Mouse (Mus musculus) liver, embryonic 15.5 days (tissue): ENCODE results near the gene AC124108.1. TPM values are rescaled to one million over a fixed set of nuclear protein-coding genes. Genes with fewer than 3 reads are reported as not detected.

Source experiments
- ATAC-seq: fragments of 200-750 bp; cut with Nextera tagmentation; 2 replicates; pipeline ENCODE4 v1.8.0; 2017; ENCODE audit warnings: moderate number of reproducible peaks, mild to moderate bottlenecking, moderate library complexity; ENCODE audit not compliant: insufficient read depth
- H3K27ac ChIP-seq: fragments of 300-500 bp; sonication (generic); replicated peaks from 2 replicates; pipeline ENCODE4 v1.5.1; 2015; ENCODE audit warnings: mild to moderate bottlenecking, inconsistent platforms
- H3K27me3 ChIP-seq: fragments of 300-500 bp; sonication (generic); 2 replicates; pipeline ENCODE4 v1.6.1; 2015; ENCODE audit warnings: mild to moderate bottlenecking, inconsistent platforms
- H3K36me3 ChIP-seq: fragments of 300-500 bp; sonication (generic); replicated peaks from 2 replicates; pipeline ENCODE4 v1.6.1; 2015; ENCODE audit warnings: moderate library complexity, mild to moderate bottlenecking, inconsistent platforms
- H3K4me1 ChIP-seq: fragments of 300-500 bp; sonication (generic); replicated peaks from 2 replicates; pipeline ENCODE4 v1.6.1; 2015; ENCODE audit warnings: inconsistent platforms
- H3K4me2 ChIP-seq: fragments of 300-500 bp; sonication (generic); 2 replicates; pipeline ENCODE4 v1.6.1; 2015; ENCODE audit warnings: moderate library complexity, mild to moderate bottlenecking, inconsistent platforms
- H3K4me3 ChIP-seq: fragments of 300-500 bp; sonication (generic); replicated peaks from 2 replicates; pipeline ENCODE4 v1.5.1; 2015; ENCODE audit warnings: mild to moderate bottlenecking, inconsistent platforms
- H3K9ac ChIP-seq: fragments of 300-500 bp; sonication (generic); 2 replicates; pipeline ENCODE4 v1.6.1; 2015; ENCODE audit warnings: moderate library complexity, mild to moderate bottlenecking, inconsistent platforms
- H3K9me3 ChIP-seq: fragments of 300-500 bp; sonication (generic); replicated peaks from 2 replicates; pipeline ENCODE4 v1.6.1; 2016; ENCODE audit warnings: inconsistent platforms
- WGBS: fragments of 180-500 bp; shearing (Covaris S2); methylation state at CpG from one replicate; pipeline ENCODE4 v1.1.7; 2015; ENCODE audit warnings: mixed read lengths; ENCODE audit not compliant: insufficient replicate concordance; 5-methylcytosine and 5-hydroxymethylcytosine counted together
- polyA plus RNA-seq: library from polyadenylated mRNA; unstranded; fragments of >200 nt; fragmentation: Nextera tagmentation; extraction: Ambion mirVana; gene quantifications from 2 replicates; pipeline ENCODE4 v1.2.1, GENCODE M21; 2015

Gene AC124108.1
- polyA plus RNA-seq, 1 experiment from 2014 or later, result not detected

GRCm38 (mm10) chr1:132195100-132195499, 3.8 kb downstream of the AC124108.1 start:
- Histone ChIP-seq H3K27ac (no peak overlapping the region), H3K27me3 (peaks cover 96% of the 10 kb centered on the region), H3K4me1 (peaks cover 9% of the 10 kb centered on the region), H3K9ac (no peak overlapping the region), H3K4me2 (no peak overlapping the region), H3K9me3 (no peaks in the 10 kb centered on the region), H3K4me3 (no peak overlapping the region), H3K36me3 (no peaks in the 10 kb centered on the region)
- no peak for ATAC-seq
- 55% methylated on average over 9 of the region's 9 CpGs for WGBS

GRCm38 (mm10) chr1:132195681-132196080, 4.4 kb downstream of the AC124108.1 start:
- no peaks in the 10 kb centered on the region for H3K9me3 ChIP-seq
- no peak overlapping the region for H3K4me3 ChIP-seq
- no peak for ATAC-seq
- WGBS, result 39% methylated on average over 5 of the region's 5 CpGs
- H3K27me3 ChIP-seq, result peaks cover 96% of the 10 kb centered on the region
- H3K27ac ChIP-seq, result no peak overlapping the region
- no peaks in the 10 kb centered on the region for H3K36me3 ChIP-seq
- H3K4me1 ChIP-seq, result peaks cover 3% of the 10 kb centered on the region
- H3K4me2 ChIP-seq, result no peak overlapping the region
- no peak overlapping the region for H3K9ac ChIP-seq

DNA sequence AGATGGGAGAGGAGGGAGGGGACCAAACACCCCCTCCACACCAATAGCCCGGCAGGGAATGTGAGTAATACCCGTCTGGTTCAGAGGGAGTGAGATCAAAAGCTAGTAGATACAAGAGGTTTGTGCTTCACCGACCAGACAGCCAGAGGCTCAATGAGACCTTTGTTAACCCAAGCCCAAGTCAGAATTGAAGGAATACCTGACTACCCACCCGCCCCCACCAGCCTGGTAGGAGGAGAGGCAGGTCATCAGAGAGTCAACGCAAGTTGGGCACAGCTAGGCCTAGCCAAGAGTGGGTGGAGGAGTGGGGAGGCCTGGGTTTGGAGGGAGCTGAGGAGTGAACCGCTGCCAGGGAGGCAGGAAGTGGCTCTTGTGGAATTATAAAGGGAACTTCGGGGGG, 5.1 kb downstream of the AC124108.1 start:
- WGBS, result 40% methylated on average over 7 of the region's 7 CpGs
- Histone ChIP-seq H3K27ac (no peak overlapping the region), H3K9ac (no peak overlapping the region), H3K4me3 (no peak overlapping the region), H3K36me3 (no peaks in the 10 kb centered on the region), H3K27me3 (peaks cover 96% of the 10 kb centered on the region), H3K4me2 (no peak overlapping the region), H3K9me3 (no peaks in the 10 kb centered on the region), H3K4me1 (no peaks in the 10 kb centered on the region; the same call in 1 of the 2 replicates)
- no peak for ATAC-seq

- no peak for ATAC-seq
- Histone ChIP-seq H3K9me3 (no peaks in the 10 kb centered on the region), H3K4me1 (no peaks in the 10 kb centered on the region), H3K4me2 (no peak overlapping the region), H3K27ac (no peak overlapping the region), H3K36me3 (no peaks in the 10 kb centered on the region), H3K4me3 (no peak overlapping the region), H3K9ac (no peak overlapping the region), H3K27me3 (peaks cover 94% of the 10 kb centered on the region)
- WGBS, result 16% methylated on average over 9 of the region's 9 CpGs
Measured at GRCm38 (mm10) chr1:132197666-132198065, 6.4 kb downstream of the AC124108.1 start.

DNA sequence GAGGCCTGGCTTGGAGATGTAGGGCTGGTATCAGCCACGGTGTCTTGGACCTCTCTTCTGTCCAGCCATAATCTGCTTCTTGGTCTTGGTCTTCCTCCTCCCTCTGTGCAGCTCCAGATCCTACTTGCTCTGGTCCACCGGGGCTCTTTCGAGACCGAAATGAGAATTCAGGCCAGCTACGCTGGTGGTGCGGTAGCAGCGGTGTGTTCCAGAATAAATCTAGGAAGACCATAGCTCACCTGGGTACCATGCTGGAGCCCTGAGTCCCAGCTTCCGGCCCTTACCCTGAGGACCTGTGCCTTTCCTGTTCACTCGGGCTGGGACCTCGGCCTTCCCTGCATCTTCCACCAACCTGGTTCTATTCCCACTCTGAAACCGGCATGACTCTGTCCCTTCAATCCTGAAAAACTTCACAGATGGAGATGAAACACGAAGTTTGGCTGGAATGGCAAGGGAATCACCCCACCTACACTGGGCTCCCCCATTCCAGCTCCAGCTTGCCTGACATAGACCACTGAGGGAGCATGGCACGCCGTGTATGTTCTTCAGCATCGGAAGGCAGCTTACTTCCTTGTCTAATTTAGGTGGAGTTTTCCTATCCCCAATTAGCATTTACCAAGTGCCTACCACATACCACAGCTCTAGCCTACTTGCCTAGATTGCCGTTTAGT, 7.3 kb downstream of the AC124108.1 start:
- no peaks in the 10 kb centered on the region for H3K9me3 ChIP-seq
- no peak overlapping the region for H3K4me2 ChIP-seq
- H3K36me3 ChIP-seq, result no peaks in the 10 kb centered on the region
- no peak overlapping the region for H3K27ac ChIP-seq
- H3K9ac ChIP-seq, result no peak overlapping the region
- H3K27me3 ChIP-seq, result peaks cover 93% of the 10 kb centered on the region
- no peak for ATAC-seq
- H3K4me1 ChIP-seq, result no peaks in the 10 kb centered on the region
- no peak overlapping the region for H3K4me3 ChIP-seq
- 66% methylated on average over 16 of the region's 16 CpGs for WGBS

GRCm38 (mm10) chr1:132199244-132199643, 8.0 kb downstream of the AC124108.1 start:
- no peak overlapping the region for H3K27ac ChIP-seq
- ATAC-seq, result no peak
- 55% methylated on average over 6 of the region's 6 CpGs for WGBS
- H3K9me3 ChIP-seq, result no peaks in the 10 kb centered on the region
- H3K4me2 ChIP-seq, result no peak overlapping the region
- H3K4me1 ChIP-seq, result no peaks in the 10 kb centered on the region
- H3K27me3 ChIP-seq, result peaks cover 91% of the 10 kb centered on the region
- no peak overlapping the region for H3K9ac ChIP-seq
- H3K4me3 ChIP-seq, result no peak overlapping the region
- no peaks in the 10 kb centered on the region for H3K36me3 ChIP-seq

GRCm38 (mm10) chr1:132199934-132200333, 8.7 kb downstream of the AC124108.1 start:
- Histone ChIP-seq H3K4me3 (no peak overlapping the region), H3K9ac (no peak overlapping the region), H3K36me3 (no peaks in the 10 kb centered on the region), H3K4me1 (no peaks in the 10 kb centered on the region), H3K4me2 (no peak overlapping the region), H3K27me3 (peaks cover 89% of the 10 kb centered on the region), H3K27ac (no peak overlapping the region), H3K9me3 (no peaks in the 10 kb centered on the region)
- 12% methylated on average over 12 of the region's 12 CpGs for WGBS
- ATAC-seq, result no peak

- no peak overlapping the region for H3K4me3 ChIP-seq
- no peak for ATAC-seq
- H3K9me3 ChIP-seq, result no peaks in the 10 kb centered on the region
- peaks cover 87% of the 10 kb centered on the region for H3K27me3 ChIP-seq
- H3K27ac ChIP-seq, result no peak overlapping the region
- no peaks in the 10 kb centered on the region for H3K4me1 ChIP-seq
- H3K4me2 ChIP-seq, result no peak overlapping the region
- H3K9ac ChIP-seq, result no peak overlapping the region
- H3K36me3 ChIP-seq, result no peaks in the 10 kb centered on the region
- WGBS, result 26% methylated on average over 11 of the region's 11 CpGs
Measured at GRCm38 (mm10) chr1:132200562-132201510, 9.6 kb downstream of the AC124108.1 start.

DNA sequence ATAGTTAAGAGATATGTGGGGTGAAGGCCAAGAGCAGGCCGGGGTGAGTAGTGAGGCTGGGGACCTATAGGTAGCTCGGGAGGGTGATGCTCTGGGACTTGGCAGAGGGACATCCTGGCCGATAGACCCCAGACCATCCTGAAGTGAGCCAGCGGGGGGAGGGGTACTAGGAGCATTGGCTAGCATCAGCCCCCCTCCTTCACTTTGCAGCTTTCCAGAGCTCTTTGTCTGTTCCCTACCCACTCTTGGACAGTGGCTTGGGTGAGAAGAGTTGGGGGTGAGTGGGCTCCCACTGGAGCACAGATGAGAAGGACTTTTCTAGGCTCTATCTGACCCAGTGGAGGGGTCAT, 10.2 kb downstream of the AC124108.1 start:
- Histone ChIP-seq H3K9me3 (no peaks in the 10 kb centered on the region), H3K4me1 (no peaks in the 10 kb centered on the region), H3K4me3 (no peak overlapping the region), H3K4me2 (no peak overlapping the region), H3K9ac (no peak overlapping the region), H3K27me3 (peaks cover 87% of the 10 kb centered on the region), H3K36me3 (no peaks in the 10 kb centered on the region), H3K27ac (no peak overlapping the region)
- 40% methylated on average over 4 of the region's 4 CpGs for WGBS
- ATAC-seq, result no peak

GRCm38 (mm10) chr1:132201936-132202335, 10.7 kb downstream of the AC124108.1 start:
- no peaks in the 10 kb centered on the region for H3K36me3 ChIP-seq
- no peak overlapping the region for H3K27ac ChIP-seq
- no peak overlapping the region for H3K4me2 ChIP-seq
- no peaks in the 10 kb centered on the region for H3K4me1 ChIP-seq
- no peaks in the 10 kb centered on the region for H3K9me3 ChIP-seq
- no peak overlapping the region for H3K9ac ChIP-seq
- no peak for ATAC-seq
- no peak overlapping the region for H3K4me3 ChIP-seq
- peaks cover 84% of the 10 kb centered on the region for H3K27me3 ChIP-seq
- WGBS, result 48% methylated on average over 2 of the region's 2 CpGs

DNA sequence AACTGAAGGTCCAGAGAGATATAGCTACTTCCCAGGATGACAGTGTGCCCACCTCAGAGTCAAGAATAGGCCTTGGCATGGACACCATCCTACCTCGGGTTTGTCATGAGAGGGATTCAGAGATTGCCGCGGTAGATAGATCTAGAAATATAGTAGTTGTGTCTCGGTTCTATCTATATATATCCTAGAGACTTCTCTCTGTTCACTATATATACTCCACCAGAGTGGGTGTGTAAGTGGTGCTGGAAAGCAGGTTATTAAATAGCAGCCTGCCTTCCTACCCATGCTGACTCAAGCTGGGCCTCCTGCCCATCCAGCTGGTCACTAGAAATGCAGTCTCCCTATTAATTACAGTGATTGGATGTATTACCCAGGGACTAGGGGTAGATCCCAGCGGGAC, 11.5 kb downstream of the AC124108.1 start:
- Histone ChIP-seq H3K4me1 (no peaks in the 10 kb centered on the region), H3K4me3 (no peak overlapping the region), H3K4me2 (no peak overlapping the region), H3K27ac (no peak overlapping the region), H3K27me3 (peaks cover 85% of the 10 kb centered on the region), H3K9me3 (no peaks in the 10 kb centered on the region), H3K9ac (no peak overlapping the region), H3K36me3 (no peaks in the 10 kb centered on the region)
- ATAC-seq, result no peak
- 72% methylated on average over 5 of the region's 5 CpGs for WGBS
